Mouse (Mus musculus) testis, adult 2 months (tissue): ENCODE measurements around the gene Acbd3.

Experiments used
- CTCF ChIP-seq: fragments of 200-500 bp; IDR thresholded peaks from 2 replicates; pipeline ENCODE4 v1.5.1; 2012; ENCODE audit warnings: low read depth, mild to moderate bottlenecking, inconsistent platforms, low read length, moderate library complexity; ENCODE audit not compliant: control insufficient read depth, insufficient read depth, insufficient replicate concordance
- POLR2A ChIP-seq: fragments of 200-500 bp; IDR thresholded peaks from 2 replicates; pipeline ENCODE4 v1.6.1; 2012; ENCODE audit warnings: low read depth, mild to moderate bottlenecking, inconsistent platforms, low read length, moderate library complexity; ENCODE audit not compliant: control insufficient read depth

DNA sequence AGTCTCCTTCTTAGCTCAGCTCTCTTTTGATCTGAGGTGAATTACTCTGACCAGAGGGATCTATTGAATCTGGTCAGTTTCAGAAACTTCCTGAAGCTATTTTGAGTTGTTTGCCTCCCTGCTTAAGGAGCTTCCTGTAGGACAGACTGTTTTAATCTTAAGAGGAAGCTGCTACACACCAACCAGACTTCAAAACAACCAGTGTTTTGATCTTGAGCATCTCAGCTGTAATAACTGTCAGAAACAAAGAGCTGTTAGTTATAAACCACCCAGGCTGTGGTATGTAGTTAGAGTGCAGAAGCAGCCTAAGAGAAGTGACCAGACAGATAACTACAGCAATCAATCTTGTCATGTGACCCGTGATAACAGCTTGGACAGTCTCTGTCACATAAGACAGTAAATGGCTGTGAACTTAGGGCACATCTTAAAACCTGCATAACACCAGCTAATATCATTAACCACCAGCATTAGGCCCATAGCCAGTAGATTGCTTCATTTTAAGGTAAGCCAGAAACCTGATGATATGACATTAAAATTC, 2.1 kb upstream of the Acbd3 start:
- TF ChIP-seq POLR2A (no peak), CTCF (no peak)
